Mouse (Mus musculus) CH12F3 (cell line): ENCODE measurements around the gene Spcs3.

Experiments
- in situ Hi-C: fragments of 300-500 bp; cut with MboI; formaldehyde crosslinking; loops from 2 replicates; pipeline ENCODE4 v1.14.3; 2020; ENCODE audit warnings: low sequenced_read_pairs

Spcs3 gene

DNA sequence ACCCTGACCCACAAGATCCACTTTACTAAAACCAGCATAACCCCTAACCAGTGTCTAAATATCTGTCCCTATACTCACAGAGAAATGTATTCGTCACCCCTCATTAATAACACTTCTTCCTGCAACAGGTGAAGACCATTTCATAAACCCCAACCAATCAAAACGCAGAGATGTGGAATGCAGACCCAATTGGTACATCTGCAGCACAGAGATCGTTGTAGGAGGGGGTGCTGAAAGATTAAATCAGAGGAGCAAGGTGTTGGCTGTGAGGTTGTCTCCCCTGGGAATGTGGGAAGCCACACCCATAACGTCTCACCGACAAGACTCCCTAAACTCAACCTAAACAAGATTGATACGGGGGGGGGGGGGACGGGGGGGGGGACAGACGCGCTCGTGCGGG, 21.0 kb downstream of the Spcs3 start:
- in situ Hi-C loops, result loop anchor here (10.0 to 25.0 kb wide), 2 partner anchors 156 to 1978 kb away; no protein-coding TSS in a partner anchor

DNA sequence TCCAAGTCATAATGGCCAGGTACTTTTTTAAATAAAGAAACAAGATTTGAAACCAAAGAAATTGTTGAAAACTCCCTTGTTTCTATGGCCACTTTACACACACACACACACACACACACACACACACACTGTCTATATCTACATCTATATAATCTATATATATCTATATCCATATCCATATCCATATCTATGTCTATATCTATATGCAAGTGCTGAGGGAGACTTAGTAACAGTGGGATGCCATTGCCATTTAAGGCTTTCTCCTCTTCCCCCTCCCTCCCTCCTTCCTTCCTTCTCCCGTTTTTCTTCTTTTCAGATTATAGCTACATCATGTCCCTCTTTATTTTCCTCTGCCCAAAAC, 21.7 kb downstream of the Spcs3 start:
- in situ Hi-C loops, result loop anchor here (10.0 to 25.0 kb wide), 2 partner anchors 157 to 1979 kb away; no protein-coding TSS in a partner anchor

DNA sequence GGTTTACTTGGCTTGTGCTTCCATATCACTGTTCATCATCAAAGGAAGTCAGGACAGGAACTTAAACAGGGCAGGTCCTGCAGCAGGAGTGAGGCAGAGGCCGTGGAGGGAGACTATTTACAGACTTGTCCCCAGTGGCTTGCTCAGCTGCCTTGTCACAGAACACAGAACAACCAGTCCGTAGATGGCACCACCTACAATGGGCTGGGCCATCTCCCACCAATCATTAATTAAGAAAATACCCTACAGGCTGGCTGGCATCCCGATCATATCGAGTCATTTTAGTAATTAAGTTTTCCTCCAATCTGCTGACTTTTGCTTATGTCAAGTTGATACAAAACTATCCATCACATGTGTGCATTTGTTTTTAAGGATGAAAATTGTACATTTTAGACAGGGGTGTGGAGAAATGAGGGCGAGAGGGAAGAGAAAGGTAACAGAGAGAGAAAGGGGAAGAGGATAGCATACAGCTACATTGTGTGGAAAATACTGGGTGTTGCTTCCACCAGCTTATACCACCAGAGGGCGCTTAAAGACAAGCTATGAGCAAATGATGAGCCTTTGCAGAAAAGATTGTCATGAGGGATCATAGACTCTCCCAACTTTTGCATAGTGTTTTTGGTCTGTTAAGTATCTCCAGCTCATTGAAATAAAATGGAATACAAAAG, 22.2 kb downstream of the Spcs3 start:
- in situ Hi-C loops, result loop anchor here (10.0 to 25.0 kb wide), 2 partner anchors 157 to 1980 kb away; no protein-coding TSS in a partner anchor

DNA sequence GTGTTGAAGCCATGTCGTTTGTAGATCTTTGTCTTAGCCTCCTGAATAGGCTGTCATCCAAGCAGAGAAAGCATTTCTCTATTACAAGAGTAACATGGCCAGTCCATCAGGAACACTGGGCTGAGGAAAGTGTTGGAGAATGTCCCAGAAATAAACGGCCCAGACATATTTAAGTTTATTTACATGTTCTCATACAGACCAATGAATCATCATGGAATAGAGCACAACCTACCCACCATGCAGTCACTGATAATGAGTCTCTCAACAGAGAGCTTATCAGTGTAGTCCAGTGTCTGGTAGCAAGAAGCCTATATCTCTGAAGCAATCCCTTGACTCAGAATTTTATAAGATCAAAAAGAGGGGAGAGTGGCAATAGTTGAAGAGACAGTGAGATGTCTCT, 24.7 kb downstream of the Spcs3 start:
- in situ Hi-C loops, result loop anchor here (10.0 to 25.0 kb wide), 2 partner anchors 160 to 1982 kb away; no protein-coding TSS in a partner anchor

DNA sequence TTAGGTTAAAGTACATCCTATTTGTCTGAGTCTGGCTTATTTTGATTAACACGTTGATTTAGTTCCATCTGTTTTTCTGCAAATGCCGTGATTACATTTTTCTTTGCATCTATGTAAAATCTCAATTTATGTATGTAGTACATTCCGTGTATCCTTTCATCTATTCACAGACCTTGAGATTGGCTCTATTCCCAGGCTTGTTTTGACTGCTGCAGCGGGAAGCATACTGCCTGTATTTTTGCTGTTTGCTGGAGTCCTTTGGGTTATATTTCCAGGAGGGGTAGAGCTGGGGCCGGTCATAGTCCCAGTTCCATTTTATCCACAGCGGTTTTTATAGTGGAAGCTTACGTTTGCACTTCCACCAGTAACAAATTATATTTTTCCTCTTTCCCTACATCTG, 26.7 kb downstream of the Spcs3 start:
- in situ Hi-C loops, result loop anchor here (10.0 to 25.0 kb wide), 2 partner anchors 162 to 1984 kb away; no protein-coding TSS in a partner anchor

DNA sequence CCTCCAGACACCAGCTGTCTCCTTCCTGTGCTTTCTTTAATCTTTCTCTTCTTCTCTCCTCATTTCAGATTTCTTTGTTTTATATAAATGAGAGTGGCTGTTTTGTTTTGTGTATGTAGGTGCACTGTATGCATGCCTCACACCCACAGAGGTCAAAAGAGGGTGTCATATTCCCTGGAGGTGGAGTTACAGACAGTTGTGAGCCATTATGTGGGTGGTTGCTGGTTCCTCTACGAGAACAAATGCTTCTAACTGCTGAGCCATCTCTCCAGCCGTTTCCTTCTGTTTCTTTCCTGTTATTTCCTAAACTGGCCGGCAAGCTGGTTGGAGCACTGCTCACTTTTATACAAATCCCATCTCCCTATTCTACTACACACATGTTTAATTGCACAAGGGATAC, 35.9 kb downstream of the Spcs3 start:
- in situ Hi-C loops, result no loop called here

DNA sequence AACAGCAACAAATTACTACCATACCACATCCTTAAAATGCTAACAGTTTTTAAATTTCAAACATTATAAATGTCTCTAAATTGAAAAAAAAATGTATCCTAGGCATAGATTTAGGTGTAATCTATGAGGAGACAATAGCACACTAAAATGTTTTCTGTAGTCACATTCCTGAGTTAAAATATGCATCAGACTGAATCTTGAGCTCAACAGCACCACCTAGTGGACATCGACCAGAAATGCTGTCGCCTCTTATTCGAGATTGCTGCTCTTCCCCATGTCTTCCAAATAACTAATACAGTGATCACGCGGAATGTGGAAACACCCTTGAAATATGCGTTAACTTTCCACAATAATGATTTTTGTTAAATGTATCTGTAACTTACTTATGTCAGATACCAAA, 36.7 kb downstream of the Spcs3 start:
- in situ Hi-C loops, result no loop called here

DNA sequence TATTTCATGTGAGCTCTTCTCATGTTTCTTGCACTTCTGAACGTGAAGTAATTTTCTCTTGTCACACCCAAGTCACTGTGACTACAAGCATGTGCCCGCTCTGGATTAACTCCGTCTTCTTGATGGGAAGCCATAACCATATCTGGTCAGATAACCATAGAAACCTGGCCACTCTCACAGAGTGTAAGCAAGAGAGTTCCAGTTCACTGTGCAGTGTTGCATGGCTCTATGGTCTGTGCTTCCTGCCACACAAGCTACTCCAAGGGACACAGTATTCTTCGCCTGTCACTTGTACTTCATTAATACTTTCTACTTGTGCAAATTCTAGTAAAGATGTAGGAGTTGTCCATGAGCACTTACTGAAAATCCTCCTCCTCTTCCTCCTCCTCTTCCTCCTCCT, 37.9 kb downstream of the Spcs3 start:
- in situ Hi-C loops, result no loop called here

DNA sequence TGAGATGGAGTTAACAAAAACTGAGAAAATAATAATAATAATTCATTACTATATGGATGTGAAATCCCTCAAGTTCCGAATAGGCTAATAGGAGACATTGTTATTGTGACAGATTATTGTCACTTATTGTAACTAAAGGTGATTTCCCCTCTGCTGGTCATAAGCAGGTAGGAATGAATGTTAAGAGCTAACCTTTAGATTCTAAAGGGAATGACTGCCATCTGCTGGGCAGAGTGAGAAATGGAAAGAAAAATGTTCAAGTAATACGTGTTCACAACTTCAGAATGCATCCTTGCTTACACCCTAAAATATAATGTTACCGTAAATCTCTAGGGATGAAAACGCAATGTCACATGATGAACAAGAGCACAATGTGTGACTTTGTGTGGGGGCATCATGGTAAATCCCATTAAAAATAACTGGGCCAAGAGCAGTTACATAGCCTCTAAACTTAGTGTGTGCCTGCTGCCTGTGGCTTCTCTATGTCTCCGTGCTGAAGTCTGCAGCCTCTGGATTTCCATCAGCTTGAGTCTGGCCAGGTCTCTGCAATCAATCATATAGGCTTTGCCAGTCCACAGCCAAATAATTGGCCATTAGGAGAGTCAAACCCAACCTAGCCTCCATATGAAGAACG, 38.6 kb downstream of the Spcs3 start:
- in situ Hi-C loops, result no loop called here

DNA sequence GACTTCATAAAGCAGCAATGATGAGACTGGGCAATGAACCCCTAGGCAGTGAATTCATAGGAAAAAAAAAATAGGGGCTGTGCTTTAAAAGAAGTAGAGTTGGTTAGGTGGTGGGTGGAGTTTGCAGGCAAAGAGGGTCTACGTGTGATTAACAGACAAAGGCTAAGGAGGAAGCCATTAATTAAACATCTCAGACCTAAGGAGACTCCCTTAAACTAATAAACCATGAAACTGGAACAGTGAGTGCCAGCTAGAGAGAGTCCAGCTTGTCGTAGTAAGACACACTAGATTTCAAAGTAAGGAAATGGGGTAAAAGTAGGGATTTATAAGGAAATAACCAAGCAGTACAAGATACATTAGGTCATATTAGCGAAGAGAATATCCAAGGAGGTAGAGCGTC, 41.4 kb downstream of the Spcs3 start:
- in situ Hi-C loops, result no loop called here

DNA sequence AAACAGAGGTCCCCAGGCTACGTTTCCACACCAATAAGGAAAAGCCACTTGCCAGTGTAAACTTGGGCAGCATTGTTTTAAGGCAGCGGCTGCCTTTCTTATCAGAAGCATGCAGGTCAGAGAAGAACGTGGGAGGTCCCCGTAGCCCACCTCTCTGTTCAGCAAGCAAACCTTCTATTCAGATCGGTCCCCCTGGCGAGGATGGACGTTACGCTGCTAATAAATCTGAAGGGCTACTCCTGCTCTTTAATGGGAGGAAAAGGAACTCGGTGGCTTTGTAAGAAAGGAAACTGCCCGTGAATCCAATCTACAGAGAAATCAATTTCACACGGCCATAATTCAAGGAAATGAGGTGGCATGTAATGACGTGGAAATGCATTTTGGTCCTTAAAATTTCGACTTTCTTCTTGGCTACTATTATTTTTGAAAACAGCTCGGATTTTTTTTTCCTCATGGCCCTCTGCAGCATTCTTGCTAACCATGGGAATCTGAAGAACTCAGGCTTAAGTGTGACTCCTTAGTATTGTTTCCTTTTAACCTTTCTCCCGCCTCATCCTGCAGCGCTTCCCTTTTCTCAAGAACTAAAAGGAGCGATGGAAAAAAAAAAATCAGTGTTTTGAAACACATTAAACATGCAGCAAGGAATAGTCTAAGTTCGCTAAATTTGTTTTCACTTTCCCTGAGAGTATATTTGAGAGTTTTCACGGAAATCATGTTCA, 43.1 kb downstream of the Spcs3 start:
- in situ Hi-C loops, result no loop called here
